Mouse (Mus musculus) urinary bladder, adult 2 months (tissue): ENCODE results near the gene Hoxc6. TPM values are rescaled to one million over a fixed set of nuclear protein-coding genes. Genes with fewer than 3 reads are reported as not detected.

ENCODE experiments used
- DNase-seq: peaks from one replicate; pipeline ENCODE4 v3.0.0; 2022; ENCODE audit warnings: low spot score
- polyA plus RNA-seq: library from polyadenylated mRNA; depleted of rRNA; stranded (reverse); fragments of >200 nt; gene quantifications from 2 replicates; pipeline ENCODE4 v1.2.3, GENCODE M21; 2012; rRNA removed

The Hoxc6 gene
- polyA plus RNA-seq, result 2.1 and 2.5 TPM in 2 replicates

GRCm38 (mm10) chr15:102997939-102998355, at the start of gene Hoxc6:
Hoxc6 (plus strand) TSS chr15:102998257.
- DNase-seq, result no peak

- no peak for DNase-seq
Measured at GRCm38 (mm10) chr15:102948842-102949241, 49.2 kb upstream of the Hoxc6 start.

GRCm38 (mm10) chr15:102949696-102950095, 48.4 kb upstream of the Hoxc6 start:
- no peak for DNase-seq

GRCm38 (mm10) chr15:102950877-102951276, 47.2 kb upstream of the Hoxc6 start:
- DNase-seq, result no peak

- no peak for DNase-seq
Measured at GRCm38 (mm10) chr15:102953561-102953960, 44.5 kb upstream of the Hoxc6 start.

GRCm38 (mm10) chr15:102954192-102955006, 43.7 kb upstream of the Hoxc6 start, which contains the start of gene Hoxc11:
Hoxc11 (plus strand) TSS chr15:102954427.
- DNase-seq, result no peak

GRCm38 (mm10) chr15:102955007-102955382, 43.1 kb upstream of the Hoxc6 start:
- no peak for DNase-seq

GRCm38 (mm10) chr15:102955833-102956640, 42.0 kb upstream of the Hoxc6 start:
- no peak for DNase-seq

GRCm38 (mm10) chr15:102956906-102957305, 41.2 kb upstream of the Hoxc6 start:
- no peak for DNase-seq

- DNase-seq, result no peak
Measured at GRCm38 (mm10) chr15:102959663-102960191, 38.3 kb upstream of the Hoxc6 start.

GRCm38 (mm10) chr15:102961728-102962127, 36.3 kb upstream of the Hoxc6 start:
- DNase-seq, result no peak

- DNase-seq, result no peak
Measured at GRCm38 (mm10) chr15:102962492-102962891, 35.6 kb upstream of the Hoxc6 start.

GRCm38 (mm10) chr15:102963259-102963658, 34.8 kb upstream of the Hoxc6 start:
- DNase-seq, result no peak

- no peak for DNase-seq
Measured at GRCm38 (mm10) chr15:102963671-102964640, 34.1 kb upstream of the Hoxc6 start.

- no peak for DNase-seq
Measured at GRCm38 (mm10) chr15:102965003-102965891, 32.8 kb upstream of the Hoxc6 start.

- DNase-seq, result peak; percentile 65
Measured at GRCm38 (mm10) chr15:102965892-102966775, 31.9 kb upstream of the Hoxc6 start.

GRCm38 (mm10) chr15:102966776-102967311, 31.2 kb upstream of the Hoxc6 start, which contains the start of gene Hoxc10:
Hoxc10 (plus strand) TSS chr15:102966796.
- no peak for DNase-seq

GRCm38 (mm10) chr15:102967312-102967510, 30.8 kb upstream of the Hoxc6 start, which contains the start of gene Hoxc5:
Hoxc5 (plus strand) TSS chr15:102967443.
- DNase-seq, result no peak
